Mouse (Mus musculus) layer of hippocampus, postnatal 25 days (tissue): ENCODE measurements around the gene Tpp1. TPM values are rescaled to one million over a fixed set of nuclear protein-coding genes. Genes with fewer than 3 reads are reported as not detected.
"Not testable (repeated sequence)": the region's sequence is repeated elsewhere in the genome, so short reads cannot be mapped to it uniquely, and the experiment has no call there.

Experiments
- DNase-seq, 2 experiments: peaks; one replicate each; pipeline ENCODE4 v3.0.0; 2022; ENCODE audit warnings: mixed read lengths in 2 of 2, low spot score in 1 of 2; ENCODE audit errors: extremely low spot score in 1 of 2
- total RNA-seq, 2 experiments: library from RNA; stranded (reverse); gene quantifications; 2 replicates each; pipeline ENCODE4 v1.2.3; 2021

Gene Tpp1
- total RNA-seq, 2 experiments from 2014 or later: 61.4 to 61.8 TPM

- no peak for DNase-seq
Measured at GRCm38 (mm10) chr7:105762517-105763270, 10.7 kb upstream of the Tpp1 start.

- DNase-seq: no peak
Measured at GRCm38 (mm10) chr7:105761813-105762484, 9.9 kb upstream of the Tpp1 start.

- no peak for DNase-seq
Measured at GRCm38 (mm10) chr7:105753281-105753680, 1.2 kb upstream of the Tpp1 start.

DNA sequence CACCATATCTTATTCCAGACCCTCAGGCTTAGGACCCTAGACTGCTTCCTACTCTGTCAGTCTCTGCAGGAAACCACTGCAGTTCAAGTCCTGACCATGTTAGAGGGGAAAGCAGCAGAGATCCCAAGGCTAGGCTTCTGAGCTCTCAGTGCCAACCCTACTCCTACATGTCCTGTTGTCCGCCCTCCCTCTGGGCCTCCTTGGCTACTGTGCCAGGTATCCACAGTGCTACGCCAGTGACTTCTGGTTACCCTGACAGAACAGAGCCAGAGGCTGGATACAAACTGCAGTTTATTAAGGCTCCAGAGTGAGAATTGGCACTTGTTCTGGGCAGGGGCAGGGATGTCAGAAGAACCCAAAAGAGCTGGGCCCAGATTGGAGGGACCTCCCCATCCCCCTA, 681 bp upstream of the Tpp1 start:
- no peak for DNase-seq

GRCm38 (mm10) chr7:105747776-105748175, 4.3 kb downstream of the Tpp1 start:
- no peak for DNase-seq

GRCm38 (mm10) chr7:105743926-105744590, 8.0 kb downstream of the Tpp1 start, which contains the start of gene Taf10:
Gene Taf10, minus strand, starts transcription at chr7:105744361.
- peak; percentile 78 to 83 for DNase-seq

DNA sequence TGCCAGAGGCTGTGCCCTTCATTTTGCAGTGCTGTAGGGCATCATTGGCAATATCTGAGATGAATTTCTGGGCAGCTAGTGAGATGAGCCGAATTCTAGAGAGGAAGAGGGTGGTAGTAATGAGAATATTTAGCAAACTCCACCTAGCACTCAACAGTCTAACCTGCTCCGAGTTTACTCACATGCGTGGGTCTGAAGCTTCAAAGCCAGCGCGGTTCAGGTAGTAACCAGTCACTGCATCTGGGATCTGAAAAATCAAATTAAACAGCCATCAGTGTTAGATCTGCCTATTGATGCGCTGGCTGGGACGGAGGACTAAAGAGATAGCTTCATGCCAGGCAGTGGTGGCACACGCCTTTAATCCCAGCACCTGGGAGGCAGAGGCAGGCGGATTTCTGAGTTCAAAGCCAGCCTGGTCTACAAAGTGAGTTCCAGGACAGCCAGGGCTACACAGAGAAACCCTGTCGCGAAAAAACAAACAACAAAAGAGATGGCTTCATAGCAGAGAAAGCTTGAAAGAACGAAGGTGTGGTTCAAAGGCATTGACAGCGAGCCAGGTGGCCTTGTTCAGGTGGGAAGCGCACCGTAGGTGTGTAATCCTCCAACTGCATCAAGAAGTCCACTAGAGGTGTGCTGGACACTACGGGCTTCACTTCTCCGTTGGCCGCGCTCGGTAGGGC, 8.6 kb downstream of the Tpp1 start:
- DNase-seq: not testable (repeated sequence)

- not testable (repeated sequence) for DNase-seq
Measured at GRCm38 (mm10) chr7:105742539-105743215, 9.4 kb downstream of the Tpp1 start.

DNA sequence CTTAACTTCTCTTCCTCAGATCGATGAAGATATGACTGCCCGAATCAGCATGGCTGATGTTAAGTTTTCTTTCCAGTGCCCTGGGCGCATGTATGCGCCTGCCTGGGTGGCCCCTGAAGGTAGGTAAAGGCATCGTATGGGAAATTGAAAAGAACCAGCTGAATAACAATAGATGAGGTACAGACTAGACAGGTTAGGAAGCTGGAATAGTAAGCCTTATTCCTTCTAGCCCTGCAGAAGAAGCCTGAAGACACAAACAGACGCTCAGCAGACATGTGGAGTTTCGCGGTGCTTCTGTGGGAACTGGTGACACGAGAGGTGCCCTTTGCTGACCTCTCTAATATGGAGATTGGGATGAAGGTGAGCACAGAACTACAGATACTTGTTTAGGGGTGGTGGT, 10.1 kb downstream of the Tpp1 start:
- DNase-seq: no peak

- DNase-seq: peak in 1 of 2 experiments; percentile 3
Measured at GRCm38 (mm10) chr7:105740851-105741250, 11.2 kb downstream of the Tpp1 start.

GRCm38 (mm10) chr7:105740089-105740795, 11.8 kb downstream of the Tpp1 start:
- DNase-seq: peak in 1 of 2 experiments; percentile 2

DNA sequence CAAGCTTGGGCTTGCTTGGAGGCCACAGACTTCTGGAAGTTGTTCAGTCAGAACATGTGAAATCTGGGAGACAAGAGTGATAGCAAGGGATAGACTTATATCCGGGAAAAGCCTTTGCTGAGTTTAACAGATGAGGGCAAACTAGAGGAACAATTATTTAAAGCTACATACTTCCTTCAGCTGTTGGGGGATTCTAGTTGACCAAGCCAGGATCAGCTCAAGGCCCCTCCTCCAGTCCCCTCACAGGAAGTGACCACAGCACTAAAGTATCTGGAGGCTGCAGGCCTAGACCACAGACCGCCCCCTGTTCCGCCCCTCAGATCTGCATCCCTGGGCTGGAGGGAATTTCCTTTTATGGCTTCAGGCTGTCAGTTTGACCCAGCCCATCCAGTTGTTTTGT, 13.1 kb downstream of the Tpp1 start:
- DNase-seq: no peak

DNA sequence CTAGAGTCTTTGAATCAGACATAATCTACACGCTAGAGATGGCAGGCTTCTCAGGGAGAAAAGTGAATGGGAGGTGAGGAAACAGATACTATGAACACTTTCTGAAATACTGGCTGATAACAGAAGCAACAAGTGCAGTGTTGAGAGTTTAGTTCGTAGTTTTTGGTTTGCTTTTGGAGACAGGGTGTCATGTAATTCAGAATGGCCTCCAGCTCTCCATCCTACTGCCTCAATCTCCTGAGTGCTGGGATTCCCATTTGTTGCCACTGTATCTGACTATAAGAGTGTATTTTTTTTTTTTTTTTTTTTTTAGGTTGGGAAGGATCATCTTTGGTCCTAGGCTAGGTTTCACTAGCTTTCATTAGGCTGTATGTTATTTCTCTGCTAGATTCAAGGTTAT, 13.7 kb downstream of the Tpp1 start:
- DNase-seq: no peak

GRCm38 (mm10) chr7:105737648-105738047, 14.4 kb downstream of the Tpp1 start:
- no peak for DNase-seq

DNA sequence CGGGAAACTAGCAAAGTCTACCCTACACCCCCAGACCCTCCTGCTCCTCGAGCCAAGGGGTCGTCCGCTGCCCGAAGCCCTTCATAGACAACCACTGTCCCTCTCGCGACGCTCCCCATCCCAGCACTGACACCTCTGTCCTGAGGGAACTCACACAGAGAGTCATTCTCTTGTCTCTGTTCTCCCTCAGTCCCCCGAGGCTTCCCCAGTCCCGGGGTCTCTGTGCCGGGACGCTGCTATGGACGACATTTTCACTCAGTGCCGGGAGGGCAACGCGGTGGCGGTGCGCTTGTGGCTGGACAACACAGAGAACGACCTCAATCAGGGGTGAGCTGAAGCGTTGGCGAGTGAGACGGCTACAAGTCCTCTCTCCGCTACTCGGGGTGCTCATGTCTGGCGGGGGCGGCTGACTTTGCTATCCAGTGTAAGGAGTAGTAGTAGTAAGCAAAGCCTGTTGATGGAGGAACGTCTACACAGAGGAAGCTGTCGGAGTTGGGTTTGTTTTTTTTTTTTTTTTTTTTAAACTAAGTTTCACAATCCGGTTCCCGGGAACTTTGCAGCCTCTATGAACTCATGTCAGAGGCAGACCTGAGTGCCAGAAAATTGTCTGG, 15.0 kb downstream of the Tpp1 start, which contains the start of gene Rrp8:
Gene Rrp8 (minus strand): TSS at position 475 of the 611 bp plus-strand sequence.
- peak in 1 of 2 experiments; percentile 38 for DNase-seq

- DNase-seq: peak; percentile 82 to 86
Measured at GRCm38 (mm10) chr7:105736264-105736901, 15.7 kb downstream of the Tpp1 start, which contains the start of gene Ilk. Gene Ilk, plus strand, starts transcription at chr7:105736592.

GRCm38 (mm10) chr7:105735464-105735863, 16.6 kb downstream of the Tpp1 start:
- peak in 1 of 2 experiments; percentile 0 for DNase-seq

GRCm38 (mm10) chr7:105734826-105735225, 17.2 kb downstream of the Tpp1 start:
- DNase-seq: no peak
